Mouse (Mus musculus): ENCODE measurements around the gene Scnn1a.
"Not testable (repeated sequence)": the region's sequence is repeated elsewhere in the genome, so short reads cannot be mapped to it uniquely, and the experiment has no call there.

The Scnn1a gene

GRCm38 (mm10) chr6:125320323-125320722, at the start of gene Scnn1a:
Gene Scnn1a, plus strand, starts transcription at chr6:125320659.
- DNase-seq (ENCODE audit: low read depth, low spot score) = no peak

DNA sequence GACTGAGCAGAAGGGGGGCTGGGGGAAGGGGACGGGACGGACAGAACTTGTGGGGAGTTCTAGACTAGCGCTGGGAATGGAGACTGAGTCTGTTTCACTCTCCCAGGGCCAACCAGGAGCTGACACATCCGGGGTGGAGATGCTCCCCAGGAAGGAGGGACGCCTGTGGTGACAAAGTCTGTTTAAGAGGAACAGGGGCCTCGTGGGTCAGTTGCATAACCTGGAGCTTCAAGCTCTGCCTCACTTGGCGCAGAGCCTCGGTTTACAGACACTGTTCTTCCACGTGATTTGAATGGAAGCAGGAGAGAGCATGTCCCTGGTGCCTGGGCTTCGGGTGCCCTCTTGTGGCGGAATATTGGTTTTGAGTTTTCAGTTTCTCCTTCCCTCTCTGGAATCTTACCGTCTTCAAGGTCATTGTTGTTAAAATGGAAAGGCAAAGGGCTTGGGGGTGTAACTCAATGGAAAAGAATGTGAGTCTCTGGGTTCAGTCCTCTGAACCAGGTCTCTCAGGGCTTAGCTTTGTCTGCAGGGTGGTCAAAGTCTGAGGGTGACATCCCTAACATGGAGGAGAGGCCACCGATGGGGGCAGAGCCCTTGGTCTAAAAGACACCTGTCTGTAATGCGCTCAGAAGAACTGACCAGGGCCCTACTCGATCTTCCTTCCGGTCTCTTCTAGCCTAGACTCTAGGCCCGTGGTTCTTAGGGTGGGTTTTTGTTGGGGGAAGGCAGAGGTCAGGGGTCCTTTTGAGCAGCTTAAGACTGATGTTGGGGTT, 48.8 kb upstream of the Scnn1a start:
- DNase-seq (ENCODE audit: low read depth, low spot score) = peak; percentile 83

DNA sequence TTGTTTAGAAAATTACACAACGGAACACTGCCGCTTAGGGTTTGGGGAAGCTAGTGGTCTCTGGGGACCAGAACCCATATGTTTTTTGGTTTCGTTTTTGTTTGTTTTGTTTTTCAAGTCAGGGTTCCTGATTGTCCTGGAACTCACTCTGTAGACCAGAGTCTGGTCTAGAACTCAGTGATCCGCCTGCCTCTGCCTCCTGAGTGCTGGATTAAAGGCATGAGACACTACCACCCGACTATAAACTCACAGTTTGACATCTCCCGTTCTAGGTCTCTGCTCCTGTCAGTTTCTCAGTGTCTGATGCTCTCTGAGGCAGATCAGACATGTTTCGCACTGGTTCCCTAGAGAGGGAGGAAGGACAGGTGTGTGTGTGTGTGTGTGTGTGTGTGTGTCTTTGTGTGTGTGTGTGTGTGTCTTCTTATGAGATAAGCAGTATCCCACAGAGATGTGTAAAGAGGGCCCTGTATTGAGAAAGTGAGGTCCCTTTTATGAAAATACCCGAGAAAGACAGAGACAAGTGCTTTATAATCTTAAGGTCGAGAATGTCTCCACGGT, 48.2 kb upstream of the Scnn1a start:
- DNase-seq (ENCODE audit: low read depth, low spot score) = no peak

DNA sequence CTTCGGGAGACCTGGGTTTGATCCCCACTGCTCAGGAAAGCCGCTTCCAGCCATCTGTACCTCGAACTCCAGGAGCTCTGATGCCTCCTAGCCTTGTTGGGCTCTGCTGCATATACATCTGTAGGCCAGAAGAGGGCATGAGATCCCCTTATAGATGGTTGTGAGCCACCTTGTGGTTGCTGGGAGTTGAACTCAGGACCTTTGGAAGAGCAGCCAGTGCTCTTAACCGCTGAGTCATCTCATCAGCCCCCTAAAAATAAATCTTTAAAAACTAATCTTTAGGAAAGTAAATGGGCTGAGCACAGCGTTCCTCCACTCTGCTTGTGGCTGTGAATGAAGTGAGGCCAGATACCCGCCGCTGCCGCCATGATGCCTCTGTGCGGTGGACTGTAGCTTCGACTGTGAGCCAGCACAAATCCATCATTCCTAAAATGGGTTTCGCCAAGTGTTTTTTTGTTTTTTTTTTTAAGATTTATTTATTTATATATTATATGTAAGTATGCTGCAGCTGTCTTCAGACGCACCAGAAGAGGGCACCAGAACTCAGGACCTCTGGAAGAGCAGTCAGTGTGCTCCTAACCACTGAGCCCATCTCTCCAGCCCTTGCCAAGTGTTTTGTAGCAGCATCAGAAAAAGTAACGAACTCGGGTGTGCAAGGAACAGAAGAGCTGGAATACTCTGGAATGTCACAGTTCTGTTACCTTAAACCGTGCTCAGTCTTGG, 45.5 kb upstream of the Scnn1a start:
- no peak for DNase-seq (ENCODE audit: low read depth, low spot score)

GRCm38 (mm10) chr6:125279729-125280128, 40.7 kb upstream of the Scnn1a start:
- DNase-seq (ENCODE audit: low read depth, low spot score) = no peak

GRCm38 (mm10) chr6:125282721-125283120, 37.7 kb upstream of the Scnn1a start:
- DNase-seq (ENCODE audit: low read depth, low spot score) = not testable (repeated sequence)

DNA sequence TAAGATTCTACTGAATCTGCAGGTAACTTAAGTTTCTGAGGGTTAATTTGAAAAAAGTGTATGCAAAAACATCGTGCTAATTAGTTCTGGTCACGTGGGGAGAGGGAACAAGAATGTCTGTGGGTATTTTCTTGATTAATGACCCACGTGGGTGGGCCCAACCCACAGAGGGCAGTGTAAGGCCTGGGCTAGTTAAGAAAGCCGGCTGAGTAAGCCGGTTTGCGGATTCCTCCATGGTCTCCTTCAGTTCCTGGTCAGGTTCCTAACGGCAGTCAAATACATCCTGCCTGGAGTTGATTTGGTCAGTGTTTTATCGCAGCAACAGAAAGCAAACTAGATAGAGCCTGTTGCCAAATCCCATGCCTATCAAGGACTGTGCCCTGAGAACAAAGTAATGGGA, 36.2 kb upstream of the Scnn1a start:
- no peak for DNase-seq (ENCODE audit: low read depth, low spot score)

GRCm38 (mm10) chr6:125284751-125285150, 35.7 kb upstream of the Scnn1a start:
- DNase-seq (ENCODE audit: low read depth, low spot score) = no peak

GRCm38 (mm10) chr6:125285890-125286289, 34.6 kb upstream of the Scnn1a start, which contains the start of gene Tuba3a:
Gene Tuba3a, minus strand, starts transcription at chr6:125286042.
- no peak for DNase-seq (ENCODE audit: low read depth, low spot score)

DNA sequence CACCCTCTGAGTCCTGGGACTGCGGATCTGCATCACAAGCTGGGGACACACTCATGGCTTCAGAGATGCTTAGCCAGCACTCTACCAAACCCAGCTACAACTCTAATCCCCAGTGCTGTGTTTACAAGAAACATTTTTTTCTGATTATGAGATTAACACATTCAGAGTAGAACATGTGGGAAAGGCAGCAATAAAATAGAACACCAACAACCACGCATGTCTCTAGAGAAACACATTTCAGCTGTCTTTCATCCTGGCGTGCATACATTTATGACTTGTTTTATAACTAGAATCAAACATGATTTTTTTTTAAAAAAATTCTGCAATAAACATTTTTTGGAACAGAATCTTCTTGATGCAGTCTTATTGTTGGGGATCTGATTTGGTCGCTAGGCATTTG, 33.5 kb upstream of the Scnn1a start:
- DNase-seq (ENCODE audit: low read depth, low spot score) = no peak

DNA sequence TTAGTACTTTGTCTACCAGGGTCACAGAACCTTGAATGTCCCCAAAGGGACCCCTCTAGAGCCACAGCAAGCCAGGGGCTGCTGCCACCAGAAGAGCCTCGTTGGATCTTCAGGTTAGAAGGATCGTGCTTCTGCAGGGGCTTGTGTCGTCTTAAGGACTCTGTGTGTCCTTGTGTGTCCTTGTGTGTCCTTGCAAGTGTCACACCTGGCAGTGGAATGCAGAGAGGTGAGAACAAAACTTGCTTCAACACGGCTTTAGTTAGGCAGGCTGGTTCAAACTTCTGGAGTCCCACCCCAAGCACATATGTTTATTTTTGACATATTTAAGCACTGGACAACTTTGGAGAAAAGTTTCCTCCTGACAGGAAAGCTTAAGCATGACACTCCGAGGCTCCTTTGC, 31.7 kb upstream of the Scnn1a start:
- DNase-seq (ENCODE audit: low read depth, low spot score) = no peak

DNA sequence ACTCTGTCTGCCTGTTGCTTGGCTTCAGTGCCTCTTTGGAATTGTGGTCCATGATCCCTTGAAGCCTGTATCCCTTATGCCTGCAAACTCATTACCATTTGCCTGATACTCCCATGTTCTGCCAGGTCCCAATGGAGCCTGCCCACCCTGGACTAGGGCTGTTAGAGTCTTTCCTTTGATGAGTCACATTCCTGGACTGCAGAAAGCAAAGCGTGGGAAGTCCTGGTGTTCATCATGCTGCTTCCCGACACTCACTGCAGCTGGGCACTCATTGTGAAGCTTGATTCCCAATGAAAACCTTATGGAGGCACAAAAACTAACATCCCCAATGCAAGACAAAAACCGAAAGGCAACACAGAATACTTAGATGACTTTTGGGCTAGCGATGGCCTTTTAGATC, 29.1 kb upstream of the Scnn1a start:
- DNase-seq (ENCODE audit: low read depth, low spot score) = no peak

GRCm38 (mm10) chr6:125292256-125292655, 28.2 kb upstream of the Scnn1a start:
- DNase-seq (ENCODE audit: low read depth, low spot score) = no peak

DNA sequence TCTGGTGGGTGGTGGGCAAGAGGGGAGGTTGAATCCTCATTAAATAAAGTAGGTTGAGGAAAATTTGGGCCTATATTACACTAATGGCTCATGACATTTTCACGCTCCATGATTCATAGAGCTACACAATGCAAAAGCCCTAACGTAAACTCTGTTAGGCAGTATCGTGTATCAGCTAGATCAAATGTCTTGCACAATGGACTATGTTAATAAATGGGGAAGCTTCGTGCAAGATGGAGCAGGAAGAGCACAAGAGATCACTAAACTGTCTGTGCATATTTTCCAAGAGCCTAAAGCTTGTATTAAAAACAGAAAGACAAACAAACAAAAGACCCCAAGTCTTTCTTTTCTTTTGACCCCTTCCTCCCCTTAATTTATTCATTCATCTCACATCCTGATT, 26.4 kb upstream of the Scnn1a start:
- DNase-seq (ENCODE audit: low read depth, low spot score) = no peak

- DNase-seq (ENCODE audit: low read depth, low spot score) = no peak
Observed at GRCm38 (mm10) chr6:125297149-125297820, 23.2 kb upstream of the Scnn1a start.

DNA sequence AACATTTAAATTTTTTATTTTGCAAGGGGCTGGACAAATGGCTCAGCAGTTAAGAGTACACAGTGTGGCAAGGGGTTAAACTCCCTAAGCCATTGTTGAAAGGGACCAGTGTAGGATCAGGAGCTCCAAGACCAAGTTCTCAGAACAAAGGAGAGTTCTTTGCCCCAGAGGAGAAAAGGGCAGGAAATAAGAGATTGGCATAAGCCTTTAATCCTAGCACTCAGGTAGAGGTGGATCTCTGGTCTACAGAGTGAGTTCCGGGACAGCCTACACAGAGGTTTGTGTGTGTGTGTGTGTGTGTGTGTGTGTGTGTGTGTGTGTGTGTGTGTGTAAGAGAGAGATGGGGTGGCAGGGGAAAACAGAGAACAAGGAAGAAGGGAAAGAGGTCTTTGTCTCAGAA, 19.5 kb upstream of the Scnn1a start:
- DNase-seq (ENCODE audit: low read depth, low spot score) = no peak

- no peak for DNase-seq (ENCODE audit: low read depth, low spot score)
Observed at GRCm38 (mm10) chr6:125302231-125302982, 18.1 kb upstream of the Scnn1a start.

DNA sequence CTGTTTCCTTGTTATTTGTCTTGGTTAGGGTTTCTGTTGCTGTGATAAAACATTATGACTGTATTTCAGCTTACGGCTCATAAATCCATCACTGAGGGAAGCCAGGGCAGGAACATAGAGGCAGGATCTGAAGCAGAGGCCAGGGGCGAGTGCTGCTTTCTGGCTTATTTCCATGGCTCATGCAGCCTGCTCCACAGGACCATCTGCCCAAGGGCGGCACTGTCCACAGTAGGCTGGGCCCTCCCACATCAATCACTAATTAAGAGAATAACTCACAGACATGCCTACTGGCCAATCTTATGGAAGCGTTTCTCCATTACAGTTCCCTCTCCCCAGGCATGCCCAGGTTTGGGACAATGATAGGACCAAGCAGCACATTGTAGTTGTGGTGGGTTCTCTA, 17.2 kb upstream of the Scnn1a start:
- DNase-seq (ENCODE audit: low read depth, low spot score) = no peak

DNA sequence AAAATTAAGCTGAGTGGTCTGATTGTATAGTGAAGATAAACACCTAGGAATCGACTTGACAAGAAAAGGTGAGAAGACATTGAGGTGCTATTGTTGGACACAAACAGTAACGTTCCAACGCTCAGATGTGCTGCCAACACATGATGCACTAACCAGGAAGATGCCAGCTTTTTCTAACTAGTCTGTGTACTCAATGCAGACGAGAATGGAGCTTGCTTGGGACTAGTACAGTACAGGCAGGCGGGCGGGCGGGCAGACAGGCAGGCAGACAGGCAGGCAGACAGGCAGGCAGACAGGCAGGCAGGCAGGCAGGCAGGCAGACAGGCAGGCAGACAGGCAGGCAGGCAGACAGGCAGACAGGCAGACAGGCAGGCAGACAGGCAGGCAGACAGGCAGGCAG, 16.1 kb upstream of the Scnn1a start:
- not testable (repeated sequence) for DNase-seq (ENCODE audit: low read depth, low spot score)

DNA sequence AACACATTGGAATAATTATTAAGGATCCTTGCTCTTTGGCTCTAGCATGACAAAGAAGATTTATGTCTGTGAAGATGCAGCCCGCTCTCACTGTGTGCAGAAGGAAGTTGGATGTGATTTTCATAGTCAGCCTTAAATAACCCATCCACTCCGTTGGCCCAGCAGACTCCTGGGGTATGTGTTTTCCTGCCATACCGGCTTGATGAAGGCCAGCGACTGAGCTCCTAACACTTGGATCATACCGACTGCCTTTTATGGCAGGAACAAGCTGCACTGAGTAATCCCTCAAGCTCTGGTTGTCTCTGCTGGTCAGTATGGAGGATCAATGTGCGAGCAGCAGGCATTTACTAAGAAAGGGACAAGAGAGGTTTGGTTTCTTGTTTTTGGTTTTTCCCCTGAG, 15.0 kb upstream of the Scnn1a start:
- DNase-seq (ENCODE audit: low read depth, low spot score) = no peak

GRCm38 (mm10) chr6:125307091-125307490, 13.4 kb upstream of the Scnn1a start:
- no peak for DNase-seq (ENCODE audit: low read depth, low spot score)

All from embryo, embryonic 11.5 days (tissue).